Mouse (Mus musculus): ENCODE data around the gene Nfe2l3. TPM values are rescaled to one million over a fixed set of nuclear protein-coding genes. Genes with fewer than 3 reads are reported as not detected.
"Not testable (repeated sequence)": the region's sequence is repeated elsewhere in the genome, so short reads cannot be mapped to it uniquely, and the experiment has no call there.

Gene Nfe2l3
- polyA plus RNA-seq, 1 experiment from 2014 or later: 0.15 TPM

GRCm38 (mm10) chr6:51471782-51472181 lies 39.3 kb downstream of the Nfe2l3 start:
- peaks cover 33% of the 10 kb centered on the region for H3K36me3 ChIP-seq (ENCODE audit: control insufficient read depth, insufficient read depth)
- no peak overlapping the region for H3K27ac ChIP-seq (ENCODE audit: low read length)
- peaks cover 25% of the 10 kb centered on the region for H3K4me1 ChIP-seq (ENCODE audit: control insufficient read depth, low read depth, low read length)
- no peak for ATAC-seq (ENCODE audit: low read depth)
- H3K4me2 ChIP-seq (ENCODE audit: low read depth, low read length): peak overlapping the region; percentile 63
- peak overlapping the region; percentile 55 for H3K4me3 ChIP-seq (ENCODE audit: low read depth, low read length)
- H3K9ac ChIP-seq (ENCODE audit: low read depth, low read length): peak overlapping the region; percentile 54
- WGBS (ENCODE audit: insufficient replicate concordance): 12% methylated on average over 3 of the region's 3 CpGs
- H3K9me3 ChIP-seq (replicated peaks; ENCODE audit: control insufficient read depth, low read length): no peaks in the 10 kb centered on the region
- no peaks in the 10 kb centered on the region for H3K27me3 ChIP-seq (ENCODE audit: control insufficient read depth, insufficient read depth, low read depth, low read length)

DNA sequence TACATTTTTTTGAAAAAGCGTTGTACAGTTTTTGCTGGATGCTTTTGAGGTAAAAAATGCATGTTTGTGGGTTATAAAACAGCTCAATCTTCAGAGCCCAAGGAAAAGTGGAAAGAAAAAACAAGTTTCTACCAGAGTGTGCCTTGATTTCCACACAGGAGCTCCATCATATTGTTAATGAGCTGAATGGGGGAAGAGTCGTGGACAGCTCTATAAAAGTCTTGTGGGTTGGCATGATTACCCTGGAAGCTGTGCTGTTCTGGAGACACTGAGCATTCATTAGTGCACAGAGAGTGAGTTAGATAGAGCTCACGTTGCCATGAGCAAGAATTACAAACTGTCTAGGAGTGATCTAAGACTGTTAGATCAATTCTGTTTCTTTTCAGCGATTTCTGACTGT lies 39.7 kb downstream of the Nfe2l3 start:
- peak overlapping the region; percentile 54 for H3K9ac ChIP-seq (ENCODE audit: low read depth, low read length)
- H3K4me2 ChIP-seq (ENCODE audit: low read depth, low read length): peak overlapping the region; percentile 63
- H3K4me3 ChIP-seq (ENCODE audit: low read depth, low read length): peak overlapping the region; percentile 55
- no peak for ATAC-seq (ENCODE audit: low read depth)
- H3K27ac ChIP-seq (ENCODE audit: low read length): no peak overlapping the region
- no peaks in the 10 kb centered on the region for H3K9me3 ChIP-seq (replicated peaks; ENCODE audit: control insufficient read depth, low read length)
- no peaks in the 10 kb centered on the region for H3K27me3 ChIP-seq (ENCODE audit: control insufficient read depth, insufficient read depth, low read depth, low read length)
- peaks cover 32% of the 10 kb centered on the region for H3K36me3 ChIP-seq (ENCODE audit: control insufficient read depth, insufficient read depth)
- WGBS (ENCODE audit: insufficient replicate concordance): 53% methylated on average over 4 of the region's 4 CpGs
- peaks cover 22% of the 10 kb centered on the region for H3K4me1 ChIP-seq (ENCODE audit: control insufficient read depth, low read depth, low read length)

- Histone ChIP-seq H3K27ac (ENCODE audit: low read length) (no peak overlapping the region; the same call in 1 of the 2 replicates), H3K9me3 (replicated peaks; ENCODE audit: control insufficient read depth, low read length) (no peaks in the 10 kb centered on the region), H3K36me3 (ENCODE audit: control insufficient read depth, insufficient read depth) (peaks cover 60% of the 10 kb centered on the region), H3K4me2 (ENCODE audit: low read depth, low read length) (peak overlapping the region; percentile 36), H3K4me1 (ENCODE audit: control insufficient read depth, low read depth, low read length) (peaks cover 10% of the 10 kb centered on the region), H3K4me3 (ENCODE audit: low read depth, low read length) (peak overlapping the region; percentile 6; the same call in 1 of the 2 replicates), H3K27me3 (ENCODE audit: control insufficient read depth, insufficient read depth, low read depth, low read length) (no peaks in the 10 kb centered on the region), H3K9ac (ENCODE audit: low read depth, low read length) (no peak overlapping the region)
- WGBS (ENCODE audit: insufficient replicate concordance): 27% methylated on average over 4 of the region's 4 CpGs
- ATAC-seq (ENCODE audit: low read depth): peak; percentile 88
Observed at GRCm38 (mm10) chr6:51479136-51479731, 46.8 kb downstream of the Nfe2l3 start.

GRCm38 (mm10) chr6:51481548-51481947 lies 49.1 kb downstream of the Nfe2l3 start:
- Histone ChIP-seq H3K9ac (ENCODE audit: low read depth, low read length) (no peak overlapping the region), H3K27me3 (ENCODE audit: control insufficient read depth, insufficient read depth, low read depth, low read length) (no peaks in the 10 kb centered on the region), H3K4me2 (ENCODE audit: low read depth, low read length) (no peak overlapping the region), H3K36me3 (ENCODE audit: control insufficient read depth, insufficient read depth) (peaks cover 50% of the 10 kb centered on the region), H3K4me3 (ENCODE audit: low read depth, low read length) (no peak overlapping the region), H3K4me1 (ENCODE audit: control insufficient read depth, low read depth, low read length) (peaks cover 9% of the 10 kb centered on the region), H3K27ac (ENCODE audit: low read length) (no peak overlapping the region), H3K9me3 (replicated peaks; ENCODE audit: control insufficient read depth, low read length) (no peaks in the 10 kb centered on the region)
- 89% methylated on average over 8 of the region's 8 CpGs for WGBS (ENCODE audit: insufficient replicate concordance)
- no peak for ATAC-seq (ENCODE audit: low read depth)

DNA sequence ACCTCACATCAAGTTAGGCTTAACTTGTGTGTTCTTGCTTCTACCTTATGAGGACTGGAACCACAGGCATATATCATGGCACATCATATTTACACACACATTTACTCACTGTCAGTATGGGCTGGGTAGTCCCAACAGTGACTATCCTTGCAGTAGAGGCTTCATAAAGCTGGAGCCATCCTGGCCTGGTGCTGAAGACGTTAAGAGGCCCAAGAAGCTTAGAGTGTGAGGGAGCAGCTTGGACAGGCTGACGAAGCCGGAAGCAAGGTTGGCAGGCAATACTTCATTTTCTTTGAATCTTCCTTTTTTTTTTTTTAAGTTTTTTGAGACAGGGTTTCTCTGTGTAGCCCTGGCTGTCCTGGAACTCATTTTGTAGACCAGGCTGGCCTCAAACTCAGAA lies 51.4 kb downstream of the Nfe2l3 start:
- no peaks in the 10 kb centered on the region for H3K27me3 ChIP-seq (ENCODE audit: control insufficient read depth, insufficient read depth, low read depth, low read length)
- no peak for ATAC-seq (ENCODE audit: low read depth)
- no peak overlapping the region for H3K9ac ChIP-seq (ENCODE audit: low read depth, low read length)
- no peak overlapping the region for H3K27ac ChIP-seq (ENCODE audit: low read length)
- H3K4me3 ChIP-seq (ENCODE audit: low read depth, low read length): no peak overlapping the region
- H3K9me3 ChIP-seq (replicated peaks; ENCODE audit: control insufficient read depth, low read length): no peaks in the 10 kb centered on the region
- H3K4me1 ChIP-seq (ENCODE audit: control insufficient read depth, low read depth, low read length): peaks cover 3% of the 10 kb centered on the region
- 90% methylated on average over 3 of the region's 3 CpGs for WGBS (ENCODE audit: insufficient replicate concordance)
- no peak overlapping the region for H3K4me2 ChIP-seq (ENCODE audit: low read depth, low read length)
- peaks cover 40% of the 10 kb centered on the region for H3K36me3 ChIP-seq (ENCODE audit: control insufficient read depth, insufficient read depth)

- H3K9me3 ChIP-seq (replicated peaks; ENCODE audit: control insufficient read depth, low read length); H3K9ac ChIP-seq (ENCODE audit: low read depth, low read length); ATAC-seq (ENCODE audit: low read depth); H3K4me2 ChIP-seq (ENCODE audit: low read depth, low read length); H3K4me1 ChIP-seq (ENCODE audit: control insufficient read depth, low read depth, low read length); H3K4me3 ChIP-seq (ENCODE audit: low read depth, low read length); H3K27ac ChIP-seq (ENCODE audit: low read length); H3K27me3 ChIP-seq (ENCODE audit: control insufficient read depth, insufficient read depth, low read depth, low read length): not testable (repeated sequence)
- WGBS (ENCODE audit: insufficient replicate concordance): 86% methylated on average over 8 of the region's 8 CpGs
- H3K36me3 ChIP-seq (ENCODE audit: control insufficient read depth, insufficient read depth): peaks cover 33% of the 10 kb centered on the region
Observed at GRCm38 (mm10) chr6:51484556-51484955, 52.1 kb downstream of the Nfe2l3 start.

DNA sequence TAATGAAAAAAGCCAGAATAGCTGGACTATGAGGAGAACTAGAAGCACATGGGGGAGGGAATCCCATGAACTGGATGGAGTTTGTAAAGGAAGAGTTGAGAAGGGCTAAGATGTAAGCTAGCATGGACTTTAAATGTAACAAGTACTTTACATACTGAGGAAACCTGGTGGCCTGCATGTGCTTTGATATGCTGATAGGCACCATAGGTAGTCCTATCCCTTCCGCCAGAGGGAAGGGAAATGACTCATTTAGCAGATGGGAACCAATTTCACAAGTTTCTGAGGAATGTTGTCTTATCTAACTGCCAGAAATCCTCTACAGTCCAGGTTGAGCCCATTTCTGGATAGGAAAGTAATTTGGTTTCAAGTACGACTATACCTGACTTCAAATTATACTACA lies 53.2 kb downstream of the Nfe2l3 start:
- Histone ChIP-seq H3K9me3 (replicated peaks; ENCODE audit: control insufficient read depth, low read length) (no peaks in the 10 kb centered on the region), H3K4me1 (ENCODE audit: control insufficient read depth, low read depth, low read length) (no peaks in the 10 kb centered on the region; the same call in 1 of the 2 replicates), H3K9ac (ENCODE audit: low read depth, low read length) (no peak overlapping the region), H3K4me2 (ENCODE audit: low read depth, low read length) (no peak overlapping the region), H3K27me3 (ENCODE audit: control insufficient read depth, insufficient read depth, low read depth, low read length) (no peaks in the 10 kb centered on the region), H3K36me3 (ENCODE audit: control insufficient read depth, insufficient read depth) (peaks cover 22% of the 10 kb centered on the region), H3K27ac (ENCODE audit: low read length) (no peak overlapping the region), H3K4me3 (ENCODE audit: low read depth, low read length) (no peak overlapping the region)
- ATAC-seq (ENCODE audit: low read depth): no peak
- WGBS (ENCODE audit: insufficient replicate concordance): 23% methylated on average over 2 of the region's 2 CpGs

DNA sequence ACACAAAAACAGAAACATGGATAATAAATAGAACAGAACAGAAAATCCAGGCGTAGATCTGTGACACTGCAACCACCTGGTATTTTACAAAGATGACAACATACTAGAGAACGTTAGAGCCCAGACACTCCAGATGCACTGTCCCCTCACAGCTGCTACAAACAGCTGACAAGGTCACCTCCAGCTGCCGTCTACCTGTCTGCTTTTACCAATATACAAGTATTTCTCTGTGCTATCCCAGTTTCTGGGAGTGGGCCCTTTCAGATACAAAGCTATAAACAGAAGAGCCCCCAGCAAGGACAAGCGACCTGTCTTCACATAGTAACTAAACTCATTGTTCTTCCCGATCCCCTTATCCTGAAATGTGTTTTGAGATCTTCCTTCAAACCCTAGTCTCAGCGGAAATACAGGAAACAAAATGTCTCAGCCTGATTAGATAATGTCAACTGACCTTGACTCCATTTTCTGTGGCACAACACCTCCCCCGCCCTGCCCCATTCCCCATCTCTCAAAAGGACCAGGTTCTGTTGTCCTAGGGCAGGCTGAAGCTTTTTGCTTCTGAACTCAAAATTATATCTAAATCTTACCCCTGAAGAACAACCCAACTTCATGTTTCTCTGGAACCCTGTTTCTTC lies 53.7 kb downstream of the Nfe2l3 start:
- 11% methylated on average over 7 of the region's 7 CpGs for WGBS (ENCODE audit: insufficient replicate concordance)
- ATAC-seq (ENCODE audit: low read depth): no peak
- H3K27me3 ChIP-seq (ENCODE audit: control insufficient read depth, insufficient read depth, low read depth, low read length): no peaks in the 10 kb centered on the region
- H3K9me3 ChIP-seq (replicated peaks; ENCODE audit: control insufficient read depth, low read length): no peaks in the 10 kb centered on the region
- no peak overlapping the region for H3K4me3 ChIP-seq (ENCODE audit: low read depth, low read length)
- no peak overlapping the region for H3K4me2 ChIP-seq (ENCODE audit: low read depth, low read length)
- no peak overlapping the region for H3K27ac ChIP-seq (ENCODE audit: low read length)
- H3K36me3 ChIP-seq (ENCODE audit: control insufficient read depth, insufficient read depth): peaks cover 17% of the 10 kb centered on the region
- H3K4me1 ChIP-seq (ENCODE audit: control insufficient read depth, low read depth, low read length): no peaks in the 10 kb centered on the region; the same call in 1 of the 2 replicates
- no peak overlapping the region for H3K9ac ChIP-seq (ENCODE audit: low read depth, low read length)

- H3K27ac ChIP-seq (ENCODE audit: low read length): no peak overlapping the region
Observed at GRCm38 (mm10) chr6:51486731-51487130, 54.3 kb downstream of the Nfe2l3 start.

More at GRCm38 (mm10) chr6:51486731-51487130, 54.3 kb downstream of the Nfe2l3 start:
- Histone ChIP-seq H3K4me3 (ENCODE audit: low read depth, low read length) (no peak overlapping the region), H3K36me3 (ENCODE audit: control insufficient read depth, insufficient read depth) (peaks cover 11% of the 10 kb centered on the region), H3K27me3 (ENCODE audit: control insufficient read depth, insufficient read depth, low read depth, low read length) (no peaks in the 10 kb centered on the region), H3K4me1 (ENCODE audit: control insufficient read depth, low read depth, low read length) (no peaks in the 10 kb centered on the region; the same call in 1 of the 2 replicates), H3K9ac (ENCODE audit: low read depth, low read length) (no peak overlapping the region), H3K9me3 (replicated peaks; ENCODE audit: control insufficient read depth, low read length) (no peaks in the 10 kb centered on the region), H3K4me2 (ENCODE audit: low read depth, low read length) (no peak overlapping the region)
- ATAC-seq (ENCODE audit: low read depth): no peak
- 76% methylated on average over 5 of the region's 5 CpGs for WGBS (ENCODE audit: insufficient replicate concordance)

All from liver, embryonic 16.5 days (tissue).